In genomic region chr6:98938348-98938747, GRCm38 (mm10) we compare ENCODE assay signal across 20 mouse cellular contexts.
"Had no signal": no experiment of that assay in that cellular context is flagged by ENCODE, and none has a peak within 500 bp of the region (broad histone marks: within the 10 kb centered on the region; RNA-seq: fewer than 3 reads in every experiment).

No protein-coding gene starts in this region.

- H3K27me3 ChIP-seq: intestine, embryonic 15.5 days; kidney, embryonic 15.5 days; limb, embryonic 13.5 days; liver, embryonic 12.5 days; liver, embryonic 15.5 days; lung, embryonic 15.5 days; megakaryocyte, embryonic 14.5 days; neural tube, embryonic 12.5 days had no signal

- H3K27ac ChIP-seq: intestine, embryonic 15.5 days; kidney, embryonic 15.5 days; limb, embryonic 10.5 days; limb, embryonic 13.5 days; liver, embryonic 12.5 days; liver, embryonic 15.5 days; lung, embryonic 15.5 days; neural tube, embryonic 12.5 days had no signal

- H3K9ac ChIP-seq: intestine, embryonic 15.5 days; kidney, embryonic 15.5 days; limb, embryonic 13.5 days; liver, embryonic 12.5 days; liver, embryonic 15.5 days; lung, embryonic 15.5 days; neural tube, embryonic 12.5 days had no signal

- H3K4me2 ChIP-seq: intestine, embryonic 15.5 days; kidney, embryonic 15.5 days; limb, embryonic 13.5 days; liver, embryonic 12.5 days; liver, embryonic 15.5 days; lung, embryonic 15.5 days; neural tube, embryonic 12.5 days had no signal

- DNase-seq: kidney, adult 11 months; kidney, adult 8-10 months; kidney, postnatal 10 days; kidney, postnatal 36 days; layer of hippocampus, postnatal 36 days; liver; lung, adult 18-20 months; lung, postnatal 10 days; lung, postnatal 36 days; thymus, adult 18-20 months; thymus, postnatal 36 days had no signal

- H3K4me3 ChIP-seq: intestine, embryonic 15.5 days; kidney, embryonic 15.5 days; limb, embryonic 10.5 days; limb, embryonic 13.5 days; liver, embryonic 12.5 days; liver, embryonic 15.5 days; lung, embryonic 15.5 days; megakaryocyte, embryonic 14.5 days; neural tube, embryonic 12.5 days had no signal

- H3K9me3 ChIP-seq: intestine, embryonic 15.5 days; kidney, embryonic 15.5 days; limb, embryonic 10.5 days; limb, embryonic 13.5 days; liver, embryonic 12.5 days; liver, embryonic 15.5 days; lung, embryonic 15.5 days; megakaryocyte, embryonic 14.5 days; neural tube, embryonic 12.5 days had no signal

- ATAC-seq: intestine, embryonic 15.5 days; liver, embryonic 12.5 days had no signal

- H3K4me1 ChIP-seq: intestine, embryonic 15.5 days; liver, embryonic 12.5 days; liver, embryonic 15.5 days; lung, embryonic 15.5 days; megakaryocyte, embryonic 14.5 days had no signal
